Mouse (Mus musculus): ENCODE measurements at regions not wholly inside any gene's neighbourhood (a gene's known extent, or its start where the extent isn't known, plus 50 kb on each side); places are given as distances from the start of the nearest gene placed in this dataset.

DNA sequence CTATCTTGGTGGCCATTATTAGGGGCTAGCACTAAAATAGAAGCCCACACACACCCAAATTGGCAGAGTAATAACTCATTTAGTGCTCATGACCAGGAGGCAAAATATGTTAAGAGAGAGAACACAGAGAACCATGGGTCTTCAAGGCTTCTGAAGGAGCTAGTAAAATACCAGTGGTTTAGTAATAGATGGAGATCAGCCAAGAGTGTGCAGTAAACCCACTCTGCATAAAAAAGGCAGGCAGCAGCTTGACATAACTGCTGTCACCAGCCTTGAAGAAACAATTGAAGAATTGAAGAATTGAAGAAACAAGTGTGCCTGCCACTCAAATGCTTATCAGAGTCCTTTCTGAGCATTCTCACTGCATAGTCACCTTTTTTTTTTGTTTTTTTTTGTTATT is 227.9 kb downstream of the Csl start:
- DNase-seq (ENCODE audit: low read depth): no peak

DNA sequence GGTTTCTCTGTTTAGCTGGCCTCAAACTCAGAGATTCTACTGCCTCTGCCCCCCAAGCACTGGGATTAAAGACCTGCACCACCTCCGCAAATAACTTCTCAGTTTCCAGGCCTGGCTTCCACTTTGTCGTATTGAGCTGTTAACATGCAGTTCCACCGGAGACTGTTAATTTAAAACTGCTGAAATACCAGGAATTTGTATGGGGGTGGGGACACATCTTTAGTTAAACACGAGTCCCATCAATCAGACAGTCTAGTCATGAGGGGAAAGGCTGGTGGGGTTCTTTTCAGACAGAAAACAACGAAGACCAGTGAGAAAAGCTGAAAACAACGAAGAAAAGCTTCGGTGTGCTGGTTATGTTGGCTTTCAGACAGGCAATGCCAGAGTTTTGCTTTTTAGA is 227.5 kb downstream of the Csl start:
- no peak for DNase-seq (ENCODE audit: low read depth)

DNA sequence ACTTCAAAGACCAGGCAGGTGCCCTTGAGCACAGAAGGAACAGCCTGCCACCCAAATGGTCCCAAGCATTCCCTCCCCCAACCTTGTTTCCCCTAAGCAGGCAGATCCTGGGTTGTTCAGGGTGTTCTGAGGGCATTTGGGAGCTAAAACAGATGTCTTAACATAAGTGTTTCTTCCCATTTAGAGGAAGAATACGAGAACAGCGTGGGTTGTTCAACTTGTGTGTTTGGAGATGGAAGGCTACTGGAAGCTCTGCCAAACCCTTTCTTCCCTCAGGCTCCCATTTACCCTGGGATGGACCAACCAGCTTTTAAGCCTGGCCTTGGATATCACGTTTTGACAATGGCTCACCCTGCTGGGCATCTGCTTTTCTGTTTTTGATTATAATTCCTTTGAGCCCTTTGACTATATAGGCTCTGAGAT is 226.8 kb downstream of the Csl start:
- peak; percentile 10 for DNase-seq (ENCODE audit: low read depth)

DNA sequence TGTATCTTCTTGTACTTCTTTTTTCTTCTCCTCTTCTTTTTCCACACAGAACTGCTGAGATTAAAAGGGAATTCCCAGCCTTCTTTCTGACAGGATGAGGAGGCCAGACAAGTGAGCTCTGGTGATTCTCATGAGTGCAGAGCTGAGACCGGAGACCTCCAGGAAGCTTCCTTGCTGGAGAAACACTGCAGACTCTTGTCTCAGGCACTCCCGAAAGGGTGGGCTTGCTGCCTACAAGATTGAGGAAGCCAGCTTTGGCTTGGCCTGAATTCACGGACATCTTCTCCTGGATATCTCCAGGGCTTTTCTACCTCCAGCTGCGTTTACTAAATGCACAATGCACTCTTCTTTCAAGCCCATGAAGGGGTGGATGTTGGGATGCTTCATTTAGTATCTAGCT is 226.0 kb downstream of the Csl start:
- no peak for DNase-seq (ENCODE audit: low read depth)

DNA sequence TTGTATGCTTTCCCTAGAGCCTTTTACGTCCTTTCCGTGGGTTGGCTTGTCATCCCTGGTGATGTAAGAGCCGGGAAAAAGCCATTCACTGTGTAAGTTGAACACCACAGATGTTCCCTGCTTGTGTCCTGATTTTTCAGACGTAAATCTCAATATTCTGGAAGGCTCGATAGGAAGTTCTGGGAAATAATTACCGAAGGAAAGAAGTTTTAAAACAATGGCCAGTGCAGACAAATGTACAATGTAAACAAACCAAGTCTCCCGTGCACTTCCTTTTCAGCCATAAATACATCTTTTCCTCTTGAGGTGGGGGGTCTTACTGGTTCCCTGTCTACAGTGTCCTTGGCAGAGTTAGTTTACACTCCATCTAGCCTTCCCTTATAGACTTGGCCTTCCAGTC is 225.2 kb downstream of the Csl start:
- no peak for DNase-seq (ENCODE audit: low read depth)

DNA sequence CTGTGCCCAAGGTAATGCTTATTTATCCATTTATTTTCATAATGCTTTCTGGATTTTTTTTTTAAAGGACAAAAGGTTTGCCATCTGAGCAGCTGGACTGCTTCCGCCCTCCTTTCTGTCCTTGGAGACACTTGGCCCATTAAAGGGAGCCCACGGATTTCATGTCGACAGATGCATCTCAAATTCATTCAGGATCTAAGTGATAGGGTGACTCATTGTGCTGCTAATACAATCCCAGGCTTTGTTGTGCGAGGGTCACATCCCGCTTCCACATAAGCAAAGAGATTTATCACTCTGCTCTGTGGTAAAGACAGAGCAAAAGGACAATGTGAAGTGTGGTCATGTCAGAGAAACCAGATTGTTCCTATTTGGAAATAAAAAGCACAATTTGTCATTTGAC is 220.8 kb downstream of the Csl start:
- no peak for DNase-seq (ENCODE audit: low read depth)

DNA sequence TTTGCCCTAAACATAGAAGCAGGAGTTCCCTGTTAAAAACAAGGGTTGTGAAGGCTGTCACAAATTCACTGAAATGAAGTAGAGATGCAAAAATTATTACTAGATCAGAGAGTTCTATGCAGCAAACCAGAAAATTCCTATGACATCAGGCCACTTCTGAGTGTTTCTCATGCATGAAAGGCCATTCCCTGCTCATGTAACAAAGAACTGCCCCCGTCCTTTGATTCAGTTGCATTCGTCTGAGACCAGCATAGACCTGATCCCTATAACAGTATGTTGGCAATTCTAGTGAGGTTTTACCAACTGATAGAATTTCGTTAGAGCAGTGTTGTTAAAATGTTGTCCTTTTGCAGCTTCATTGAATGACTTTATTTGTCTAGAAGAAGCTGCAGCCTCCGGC is 207.1 kb downstream of the Csl start:
- DNase-seq (ENCODE audit: low read depth): no peak

DNA sequence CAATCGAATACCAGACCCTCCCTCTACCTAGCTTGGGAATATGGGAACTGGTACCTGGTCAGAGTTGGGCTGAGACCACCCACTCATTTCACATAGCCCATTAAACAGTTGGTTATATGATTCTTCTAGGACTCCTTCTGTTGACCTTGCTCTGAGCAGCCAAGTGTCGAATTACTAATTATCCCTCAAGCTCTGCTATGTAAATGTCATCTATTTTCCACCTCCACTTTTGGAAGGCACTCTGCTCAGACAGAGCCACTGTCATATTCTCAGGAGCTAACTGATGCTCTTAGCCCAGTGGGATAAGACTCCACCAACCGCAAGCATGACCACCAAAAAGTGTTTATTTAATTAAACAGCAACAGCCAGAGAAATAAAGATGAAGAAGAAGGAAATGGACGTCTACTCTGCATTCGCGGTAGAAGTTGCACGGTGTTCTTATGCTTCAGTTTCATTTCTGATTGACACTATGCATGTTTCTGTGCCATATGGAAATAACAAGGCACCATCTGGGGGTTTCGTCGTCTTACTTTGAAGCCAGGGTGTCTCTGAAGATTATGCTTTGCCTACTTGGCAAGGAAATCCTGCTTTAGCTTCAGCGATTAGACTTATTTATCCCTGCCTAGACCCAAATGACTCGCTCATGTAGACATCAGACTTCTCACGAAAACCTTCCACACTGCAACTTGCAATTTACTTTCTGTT is 206.5 kb downstream of the Csl start:
- DNase-seq (ENCODE audit: low read depth): no peak

DNA sequence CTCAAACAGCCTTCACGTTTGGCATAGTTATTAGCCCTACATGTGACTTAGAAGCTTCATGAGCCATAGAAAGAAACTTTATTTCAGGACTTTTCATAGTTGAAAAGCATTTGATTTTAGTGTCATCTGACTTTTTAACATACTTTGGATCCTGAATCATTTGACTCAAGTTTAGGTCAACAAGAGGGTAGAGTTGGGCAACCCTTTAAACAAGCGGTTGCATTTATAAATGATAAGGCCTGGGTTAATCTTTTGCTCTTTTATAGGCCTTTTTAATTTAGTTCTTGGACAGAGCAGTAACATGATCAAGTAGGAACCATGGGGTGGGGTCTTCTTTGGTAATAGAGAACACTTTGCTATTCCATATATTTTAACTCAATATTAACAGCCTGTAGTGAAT is 204.4 kb downstream of the Csl start:
- DNase-seq (ENCODE audit: low read depth): no peak

DNA sequence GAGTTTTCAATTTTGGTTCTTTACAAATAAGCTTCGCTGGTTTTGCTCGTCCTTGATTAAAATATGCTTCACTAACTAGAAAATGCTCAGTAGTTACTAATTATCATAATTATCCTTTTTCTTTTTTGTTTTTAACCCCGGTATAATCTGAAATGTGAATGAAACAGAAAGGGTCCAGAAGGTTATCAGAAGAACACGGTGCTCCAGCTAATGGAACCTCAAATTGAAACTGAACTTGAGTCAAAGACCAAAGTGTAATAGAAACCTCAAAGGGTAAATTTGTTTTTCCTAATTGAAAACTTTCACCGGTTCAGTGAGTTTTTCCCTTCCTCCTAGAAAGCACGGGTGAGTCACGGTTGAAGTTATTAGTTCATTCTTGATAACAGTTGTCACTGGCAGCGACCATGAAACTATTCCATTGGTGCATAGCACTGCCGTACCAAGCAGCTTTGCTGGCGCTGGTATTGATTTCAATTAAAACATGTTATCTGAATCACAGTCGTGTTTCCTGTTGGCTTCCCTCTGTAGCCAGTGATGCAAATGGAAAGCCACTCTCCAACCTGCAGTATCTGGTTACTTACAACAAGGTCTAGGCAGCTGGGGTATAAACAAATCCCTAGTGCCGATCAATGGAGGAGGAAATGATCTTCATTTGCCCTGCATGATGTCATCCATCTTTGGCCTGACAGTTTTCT is 203.7 kb downstream of the Csl start:
- no peak for DNase-seq (ENCODE audit: low read depth)

DNA sequence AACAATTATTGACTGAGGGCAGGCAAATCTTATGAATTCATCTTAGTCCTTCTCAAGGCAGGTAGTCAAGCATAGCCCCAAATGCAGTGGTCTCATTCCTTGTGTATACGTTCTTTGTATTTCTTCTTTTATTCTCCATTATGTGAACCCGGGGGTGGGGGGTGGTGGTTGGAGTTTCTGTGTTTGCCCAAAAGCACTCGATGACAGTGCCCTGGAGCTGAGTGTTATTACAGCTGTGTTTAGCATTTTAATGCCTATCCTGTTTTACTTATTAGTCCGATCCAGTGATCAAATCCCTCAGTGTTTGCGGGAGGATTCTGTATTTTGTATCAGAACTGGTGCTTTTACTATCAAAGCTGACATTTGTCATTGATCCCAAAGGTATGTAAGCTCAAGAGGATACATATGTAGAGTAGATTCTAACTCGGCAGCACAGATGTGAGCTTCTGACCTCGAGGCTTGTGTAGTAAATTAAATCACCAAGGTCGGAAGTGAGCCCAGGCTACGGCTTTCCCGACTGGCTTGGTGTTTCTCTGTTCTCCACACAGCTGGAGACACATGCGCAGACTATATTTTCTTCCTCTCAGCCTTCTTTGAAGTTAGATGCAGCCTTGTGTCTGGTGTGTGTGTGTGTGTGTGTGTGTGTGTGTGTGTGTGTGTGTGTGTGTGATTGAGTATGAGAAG is 203.0 kb downstream of the Csl start:
- no peak for DNase-seq (ENCODE audit: low read depth)

DNA sequence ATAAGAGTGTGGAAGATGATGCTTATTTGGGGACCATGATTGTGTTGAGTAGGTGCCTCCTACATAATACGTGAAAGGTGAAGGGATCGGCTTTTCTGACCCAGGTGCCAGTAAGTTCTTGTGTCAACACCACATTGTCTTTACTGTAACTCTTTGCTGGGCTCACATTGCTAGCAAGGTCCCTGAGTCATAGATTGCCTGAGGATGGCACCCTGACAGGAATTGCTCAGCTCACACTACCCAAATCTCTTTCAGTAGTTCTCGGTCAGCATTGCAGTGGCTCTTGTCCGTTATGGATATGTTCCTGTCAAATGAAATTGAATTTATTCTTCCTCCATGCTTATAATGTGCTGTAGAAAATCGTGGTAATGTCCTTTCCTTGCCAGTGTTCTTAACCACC is 200.8 kb downstream of the Csl start:
- no peak for DNase-seq (ENCODE audit: low read depth)

DNA sequence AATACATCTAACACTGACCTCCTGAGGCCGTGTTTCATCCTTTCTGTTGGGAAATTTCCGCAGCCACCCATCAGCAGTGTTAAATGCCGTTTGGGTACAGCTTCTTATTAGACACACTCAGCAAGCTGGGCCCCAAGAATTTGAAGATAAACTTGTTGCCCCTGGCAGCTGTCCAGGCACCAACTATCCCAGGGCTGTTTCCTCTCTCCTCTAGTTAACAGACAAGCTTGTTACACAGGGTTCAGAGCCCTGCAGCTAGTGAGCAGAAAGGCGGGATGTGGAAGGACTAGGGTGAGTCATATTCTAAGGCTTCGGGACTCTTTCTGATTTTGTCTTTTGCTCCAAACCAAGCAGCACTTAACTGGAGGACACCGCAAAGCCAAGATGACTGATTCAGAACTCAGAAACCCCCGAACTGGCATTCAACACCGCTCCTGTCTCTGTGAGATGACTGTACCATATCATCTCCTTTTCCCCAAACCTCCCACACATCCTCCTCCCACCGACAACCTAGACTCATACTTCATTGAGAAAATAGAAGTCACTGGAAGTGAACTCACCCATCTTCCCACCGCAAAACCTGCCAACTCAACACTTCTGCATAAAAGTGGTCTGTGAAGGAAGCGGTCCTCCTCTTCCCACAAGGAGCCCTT is 198.2 kb downstream of the Csl start:
- DNase-seq (ENCODE audit: low read depth): no peak

DNA sequence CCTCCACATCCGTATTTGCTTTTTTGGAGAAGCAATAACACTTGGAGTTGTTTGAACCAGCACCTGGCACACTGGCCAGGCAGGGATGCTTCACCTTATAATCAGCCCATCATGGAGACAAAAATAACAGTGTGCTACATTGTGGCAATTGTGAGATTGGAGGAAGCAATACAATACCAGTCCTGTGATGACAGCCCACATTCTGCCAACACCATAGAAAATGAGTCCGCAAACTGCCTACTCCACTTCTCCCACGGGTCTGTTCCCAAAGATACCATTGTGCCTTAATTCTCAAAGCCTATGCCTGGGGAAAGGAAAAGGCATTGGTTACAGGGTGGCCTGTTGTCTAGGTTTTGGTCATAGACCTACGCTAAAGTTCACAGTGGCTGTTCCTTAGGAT is 194.9 kb downstream of the Csl start:
- DNase-seq (ENCODE audit: low read depth): no peak

DNA sequence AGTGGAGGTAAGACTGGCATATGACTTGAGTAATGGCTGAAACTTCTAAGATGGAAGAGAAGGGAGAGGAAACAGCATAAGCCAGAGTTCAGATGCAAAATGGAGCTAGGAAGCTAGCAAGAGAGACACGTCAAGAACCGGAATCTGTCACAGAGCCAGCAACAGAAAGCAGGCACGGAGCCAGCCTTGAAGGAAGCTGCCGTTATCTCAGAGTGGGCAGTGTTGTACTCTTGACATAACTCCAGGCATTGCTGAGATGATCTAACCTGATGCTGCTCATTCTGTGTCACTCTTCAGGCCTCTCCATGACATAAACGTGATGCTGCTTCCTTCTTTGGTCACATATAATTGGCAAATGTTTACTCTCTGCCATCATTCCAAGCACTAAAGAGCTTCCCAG is 191.0 kb downstream of the Csl start:
- DNase-seq (ENCODE audit: low read depth): no peak

DNA sequence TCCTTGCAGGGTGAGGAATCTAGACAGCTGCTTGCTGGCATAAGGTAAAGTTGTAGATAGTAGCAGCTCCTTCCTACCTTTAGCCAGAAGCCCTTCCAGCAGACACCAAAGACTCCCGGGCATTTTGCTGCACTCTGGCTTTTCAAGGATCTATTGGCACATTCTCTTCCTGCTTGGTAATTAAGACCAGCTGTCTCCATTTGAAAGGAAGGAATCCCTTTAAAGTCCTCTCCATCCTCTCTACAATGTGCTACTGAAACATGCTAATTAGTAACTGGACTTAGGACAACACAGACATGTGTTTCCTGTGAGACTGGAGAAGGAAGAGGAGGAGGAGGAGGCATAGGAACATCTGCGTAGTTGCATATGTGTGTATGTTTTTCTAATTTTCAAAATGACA is 189.3 kb downstream of the Csl start:
- no peak for DNase-seq (ENCODE audit: low read depth)

DNA sequence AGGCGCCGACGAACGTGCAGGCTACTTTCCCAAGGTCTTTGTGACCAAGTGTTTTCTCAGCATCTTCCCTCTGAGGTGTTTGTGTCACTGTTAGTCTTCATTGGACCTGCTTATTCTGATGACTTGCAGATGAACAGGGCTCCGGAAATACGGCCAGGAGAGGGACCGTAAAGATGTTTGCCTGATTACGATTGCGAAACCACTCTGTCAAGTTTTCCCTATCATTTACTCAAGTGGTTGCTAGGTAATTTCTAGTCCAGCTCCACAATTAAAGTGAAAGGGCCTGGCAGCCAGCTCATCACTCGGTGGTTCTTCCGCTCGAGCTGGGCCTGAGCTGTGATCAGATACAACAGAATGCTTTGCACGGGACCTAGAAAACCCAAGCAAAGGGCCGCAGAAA is 185.5 kb downstream of the Csl start:
- no peak for DNase-seq (ENCODE audit: low read depth)

DNA sequence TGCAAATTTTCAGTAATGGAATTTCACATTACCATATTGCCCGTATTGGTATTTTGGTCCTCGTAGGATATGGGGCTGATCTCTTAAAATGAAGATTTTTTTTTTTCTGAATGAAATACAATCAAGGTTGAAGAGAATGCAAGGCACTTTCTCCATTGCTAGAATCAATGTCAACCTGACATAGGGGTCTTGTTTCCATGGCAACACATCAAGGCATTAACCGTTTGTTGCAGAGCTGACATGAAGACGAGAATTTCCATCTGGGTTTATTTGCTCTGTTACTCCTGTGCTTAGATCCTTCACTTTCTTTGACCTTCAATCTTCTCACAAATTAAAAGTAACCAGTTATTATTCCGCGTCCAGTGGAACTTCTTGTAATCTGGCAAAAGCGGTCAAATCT is 184.2 kb downstream of the Csl start:
- DNase-seq (ENCODE audit: low read depth): no peak

DNA sequence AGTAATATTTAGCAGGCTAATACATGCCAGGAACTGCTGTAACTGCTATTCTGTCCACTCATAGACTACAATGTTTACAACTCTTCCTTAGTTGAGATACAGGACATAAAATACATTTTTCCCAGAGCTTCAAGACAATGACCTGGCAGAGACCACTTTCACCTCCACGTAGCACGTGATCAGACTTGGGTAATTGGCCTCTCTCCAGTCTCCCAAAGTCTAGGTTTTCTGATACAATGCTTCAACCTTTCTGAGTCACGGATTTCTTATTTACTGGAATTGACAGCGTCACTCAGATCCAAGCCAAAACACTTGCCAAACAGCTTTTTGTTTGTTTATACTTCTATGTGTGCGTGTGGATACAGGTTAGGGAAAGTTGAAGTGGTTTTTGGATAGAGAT is 183.2 kb downstream of the Csl start:
- DNase-seq (ENCODE audit: low read depth): no peak

DNA sequence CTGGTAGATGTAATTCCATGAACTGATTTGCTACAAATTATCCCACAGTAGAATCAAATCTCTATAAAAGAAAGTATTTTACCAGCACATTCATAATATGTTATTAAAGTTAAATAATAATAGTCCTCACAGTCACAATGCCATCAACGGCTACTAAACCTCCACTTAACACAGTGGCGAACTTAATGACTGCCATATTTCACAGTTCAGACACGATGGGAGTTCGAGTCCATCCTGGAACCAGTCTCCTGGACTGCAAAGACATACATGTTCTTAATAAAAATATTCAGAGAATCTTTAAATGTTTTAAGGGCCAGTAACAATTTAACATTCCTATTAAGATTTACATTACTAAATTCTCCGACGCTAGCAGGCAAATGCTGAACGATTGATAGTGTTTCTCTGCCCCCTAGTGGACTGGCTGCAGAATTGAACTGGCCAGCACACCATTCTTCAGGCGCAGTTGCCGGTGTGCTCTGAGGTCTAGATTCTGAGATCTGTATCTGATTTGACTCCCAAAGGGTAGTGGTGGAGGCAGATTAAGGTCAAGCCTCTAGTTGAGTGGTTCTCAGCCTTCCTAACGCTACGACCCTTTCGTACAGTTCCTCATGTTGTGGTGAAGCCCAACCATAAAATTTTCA is 182.3 kb downstream of the Csl start:
- DNase-seq (ENCODE audit: low read depth): peak; percentile 80

DNA sequence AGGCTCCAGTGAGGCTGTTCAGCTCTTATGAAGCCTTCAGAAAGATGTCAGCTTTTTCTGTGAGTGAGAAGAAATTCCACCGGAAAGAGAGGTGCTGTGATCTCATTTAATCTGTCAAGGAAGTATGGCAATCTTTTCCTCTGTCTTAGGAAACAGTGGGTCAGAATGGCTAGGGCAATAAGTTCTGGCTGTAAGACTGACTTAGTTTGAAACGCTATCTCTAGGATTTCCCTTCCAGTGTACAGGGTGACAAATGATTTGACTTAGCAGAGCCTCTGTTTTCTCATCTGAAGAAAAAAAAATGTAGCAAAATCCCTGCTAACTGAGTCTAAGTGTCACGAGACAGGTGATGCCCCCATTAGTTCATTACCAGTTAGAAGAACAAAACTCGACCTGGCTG is 181.1 kb downstream of the Csl start:
- no peak for DNase-seq (ENCODE audit: low read depth)

DNA sequence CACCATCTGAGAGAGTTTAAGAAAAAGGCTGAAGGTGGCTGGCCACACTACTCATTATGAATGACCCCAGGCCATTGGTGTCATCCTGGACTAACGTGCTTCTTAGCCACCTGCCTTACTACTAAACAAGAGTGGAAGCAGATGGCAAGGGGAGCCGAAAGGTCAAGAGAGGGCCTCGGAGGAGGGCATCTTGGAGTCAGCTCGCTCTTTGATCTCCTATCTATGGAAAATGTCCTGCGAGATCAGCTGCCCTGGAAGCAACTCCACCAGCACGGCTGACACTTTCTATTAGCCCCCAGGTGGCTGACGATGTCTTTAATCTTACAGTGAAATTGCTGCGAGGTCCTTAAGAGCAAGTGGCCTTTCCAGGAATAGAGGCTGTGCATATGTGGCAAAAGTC is 179.3 kb downstream of the Csl start:
- no peak for DNase-seq (ENCODE audit: low read depth)

DNA sequence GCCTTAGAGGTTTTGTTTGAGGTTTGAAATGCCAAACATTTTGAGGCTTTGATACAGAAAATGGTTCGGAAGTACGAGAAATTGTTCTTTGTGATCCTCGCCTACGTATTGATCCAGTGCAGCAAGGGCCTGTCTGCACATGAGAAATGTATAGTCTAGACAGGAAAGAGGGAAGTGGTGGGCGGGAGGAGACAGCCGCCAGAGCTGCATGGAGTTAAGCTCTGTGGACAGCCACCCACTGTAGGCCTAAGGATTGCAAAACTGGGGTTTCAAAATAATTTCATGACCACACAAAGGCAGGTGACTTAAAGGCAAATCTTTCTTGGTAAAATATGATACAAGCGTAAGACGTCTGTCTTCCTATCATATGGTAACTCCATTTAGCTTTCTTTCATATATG is 178.4 kb downstream of the Csl start:
- DNase-seq (ENCODE audit: low read depth): peak; percentile 48

All from naive thymus-derived CD4-positive, alpha-beta T cell, adult 2 months (primary cell).